10 mouse cellular contexts compared by ENCODE assay signal in the genomic region with DNA sequence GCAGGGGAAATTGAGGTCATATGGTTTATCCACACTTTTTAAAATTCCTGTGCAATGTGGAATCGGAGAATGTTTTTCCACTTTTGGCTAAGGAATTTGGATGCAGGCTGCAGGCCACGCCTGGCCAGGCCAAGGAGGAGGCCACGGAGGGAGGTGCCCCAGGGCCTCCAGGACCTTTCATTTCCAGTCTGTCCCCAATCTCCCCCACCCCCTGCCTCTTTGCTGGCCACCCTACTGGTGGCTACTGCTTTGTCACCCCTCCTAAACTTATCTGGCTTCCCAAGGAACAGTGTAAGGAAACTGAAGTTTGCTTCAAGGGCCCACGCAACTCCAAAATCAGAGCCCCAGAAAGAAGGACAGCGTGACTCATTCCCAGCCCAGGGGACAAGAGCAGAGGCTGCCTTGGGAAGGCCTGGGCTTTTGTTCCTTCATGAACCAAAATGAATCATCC. TPM values are rescaled to one million over a fixed set of nuclear protein-coding genes. Genes with fewer than 3 reads are reported as not detected.
DNase-seq lines count a peak whose midpoint lies in the region; ATAC-seq lines count a peak whose summit lies in the region.
"Had no signal": no experiment of that assay in that cellular context is flagged by ENCODE, and none has a peak within 500 bp of the region (broad histone marks: within the 10 kb centered on the region; RNA-seq: fewer than 3 reads in every experiment).

No protein-coding gene starts in this region.

- DNase-seq in embryonic facial prominence, embryonic 10.5 days (ENCODE audit: low spot score) = no peak
- peak; percentile 80 for DNase-seq in NIH3T3 (ENCODE audit: low read depth)
- peak; percentile 98 for DNase-seq in heart, adult 11 months
- no peak for DNase-seq in limb, embryonic 10.5 days (ENCODE audit: low spot score)
- DNase-seq in c-Kit-positive CD71-positive TER-119-positive erythroid progenitor cells, embryonic 14.5 days (ENCODE audit: low spot score) = no peak
- no peak for DNase-seq in testis, postnatal 14 days (ENCODE audit: low spot score)
- DNase-seq in testis, postnatal 10 days (ENCODE audit: low spot score) = no peak

- H3K4me3 ChIP-seq in embryonic facial prominence, embryonic 12.5 days = no peak overlapping the region
- H3K4me3 ChIP-seq in embryonic facial prominence, embryonic 10.5 days = no peak overlapping the region
- no peak overlapping the region for H3K4me3 ChIP-seq in limb, embryonic 10.5 days

- no peak overlapping the region for H3K9ac ChIP-seq in embryonic facial prominence, embryonic 12.5 days

- no peaks in the 10 kb centered on the region for H3K9me3 ChIP-seq in embryonic facial prominence, embryonic 12.5 days
- H3K9me3 ChIP-seq in embryonic facial prominence, embryonic 10.5 days = no peaks in the 10 kb centered on the region
- no peaks in the 10 kb centered on the region for H3K9me3 ChIP-seq in limb, embryonic 10.5 days (replicated peaks)

- peak overlapping the region; percentile 5; the same call in 1 of the 2 replicates for H3K27ac ChIP-seq in embryonic facial prominence, embryonic 12.5 days
- H3K27ac ChIP-seq in embryonic facial prominence, embryonic 10.5 days (replicated peaks) = no peak overlapping the region; the same call in 1 of the 2 replicates
- H3K27ac ChIP-seq in limb, embryonic 10.5 days = peak overlapping the region; percentile 75

- 65% methylated on average over 5 of the region's 5 CpGs for whole genome bisulfite sequencing in embryonic facial prominence, embryonic 12.5 days
- WGBS in embryonic facial prominence, embryonic 10.5 days = 75% methylated on average over 5 of the region's 5 CpGs
- 86% methylated on average over 5 of the region's 5 CpGs for WGBS in limb, embryonic 10.5 days

- ATAC-seq in embryonic facial prominence, embryonic 12.5 days (ENCODE audit: insufficient number of reproducible peaks, insufficient read depth, low FRiP score, low TSS enrichment) = no peak
- ATAC-seq: CD4-positive, CD25-positive, alpha-beta regulatory T cell, adult 4 months; forebrain, embryonic 16.5 days had no signal

- H3K27me3 ChIP-seq in embryonic facial prominence, embryonic 12.5 days = no peaks in the 10 kb centered on the region
- H3K27me3 ChIP-seq in embryonic facial prominence, embryonic 10.5 days (replicated peaks; ENCODE audit: low read depth, poor library complexity, severe bottlenecking) = no peaks in the 10 kb centered on the region
- no peaks in the 10 kb centered on the region for H3K27me3 ChIP-seq in limb, embryonic 10.5 days (ENCODE audit: low read depth, poor library complexity, severe bottlenecking)

- no peak overlapping the region for H3K4me2 ChIP-seq in embryonic facial prominence, embryonic 12.5 days (replicated peaks)

- no peaks in the 10 kb centered on the region for H3K36me3 ChIP-seq in embryonic facial prominence, embryonic 12.5 days
- no peaks in the 10 kb centered on the region for H3K36me3 ChIP-seq in embryonic facial prominence, embryonic 10.5 days (replicated peaks)
- H3K36me3 ChIP-seq in limb, embryonic 10.5 days = no peaks in the 10 kb centered on the region

- peaks cover 17% of the 10 kb centered on the region; the same call in 1 of the 2 replicates for H3K4me1 ChIP-seq in embryonic facial prominence, embryonic 12.5 days
- peaks cover 17% of the 10 kb centered on the region for H3K4me1 ChIP-seq in embryonic facial prominence, embryonic 10.5 days
- peaks cover 24% of the 10 kb centered on the region for H3K4me1 ChIP-seq in limb, embryonic 10.5 days

RNA-seq across cellular contexts. Expression of a gene that starts 31.5 kb away (rescaled TPM):
- 102 and 103 TPM in 2 replicates for polyA plus RNA-seq in embryonic facial prominence, embryonic 12.5 days (2016; fragmentation: Nextera tagmentation; extraction: Ambion mirVana)
- 107 and 109 TPM in 2 replicates for polyA plus RNA-seq in embryonic facial prominence, embryonic 10.5 days (2016; fragmentation: Nextera tagmentation; extraction: Ambion mirVana)
- polyA plus RNA-seq in limb, embryonic 10.5 days (2016; fragmentation: Nextera tagmentation; extraction: Ambion mirVana) = 114 and 121 TPM in 2 replicates

RNA-seq across cellular contexts. Expression of a gene that starts 32.1 kb away (rescaled TPM):
- polyA plus RNA-seq in embryonic facial prominence, embryonic 12.5 days (2016; fragmentation: Nextera tagmentation; extraction: Ambion mirVana) = 19.4 and 20.6 TPM in 2 replicates
- 22.5 and 23.3 TPM in 2 replicates for polyA plus RNA-seq in embryonic facial prominence, embryonic 10.5 days (2016; fragmentation: Nextera tagmentation; extraction: Ambion mirVana)
- 23.5 and 26.1 TPM in 2 replicates for polyA plus RNA-seq in limb, embryonic 10.5 days (2016; fragmentation: Nextera tagmentation; extraction: Ambion mirVana)

Comparison
In these comparisons a context has a peak if more than half of its experiments do, and no peak if none do; other contexts are left out.
1. DNase-seq: peak in NIH3T3 (single experiment) and heart, adult 11 months (single experiment); none in embryonic facial prominence, embryonic 10.5 days (single experiment), limb, embryonic 10.5 days (single experiment), c-Kit-positive CD71-positive TER-119-positive erythroid progenitor cells, embryonic 14.5 days (single experiment), testis, postnatal 14 days (single experiment) and testis, postnatal 10 days (single experiment).